Mouse (Mus musculus): ENCODE measurements around the gene Rcbtb2. TPM values are rescaled to one million over a fixed set of nuclear protein-coding genes. Genes with fewer than 3 reads are reported as not detected.

Rcbtb2 gene
- polyA plus RNA-seq, 1 experiment from 2014 or later = 71.4 TPM

DNA sequence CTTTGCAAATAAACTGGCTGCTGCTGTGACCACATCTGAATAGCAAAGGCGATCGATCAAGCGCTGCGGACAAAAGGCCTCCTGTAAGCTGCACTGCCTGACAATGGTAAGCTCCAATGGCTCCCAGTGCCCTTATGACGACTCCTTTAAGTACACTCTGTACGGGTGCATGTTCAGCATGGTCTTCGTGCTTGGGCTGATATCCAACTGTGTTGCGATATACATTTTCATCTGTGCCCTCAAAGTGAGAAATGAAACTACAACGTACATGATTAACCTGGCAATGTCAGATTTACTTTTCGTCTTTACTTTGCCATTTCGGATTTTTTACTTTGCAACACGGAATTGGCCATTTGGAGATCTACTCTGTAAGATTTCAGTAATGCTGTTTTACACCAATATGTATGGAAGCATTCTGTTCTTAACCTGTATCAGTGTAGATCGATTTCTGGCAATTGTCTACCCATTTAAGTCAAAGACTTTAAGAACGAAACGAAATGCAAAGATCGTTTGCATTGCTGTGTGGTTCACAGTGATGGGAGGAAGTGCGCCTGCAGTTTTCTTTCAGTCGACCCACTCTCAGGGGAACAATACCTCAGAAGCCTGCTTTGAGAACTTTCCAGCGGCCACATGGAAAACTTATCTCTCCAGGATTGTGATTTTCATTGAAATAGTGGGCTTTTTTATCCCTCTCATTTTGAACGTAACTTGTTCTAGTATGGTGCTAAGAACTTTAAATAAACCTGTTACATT is 115.8 kb downstream of the Rcbtb2 start:
- peak; percentile 74; the same call in 1 of the 2 replicates for ATAC-seq (replicated peaks; ENCODE audit: insufficient number of reproducible peaks, low FRiP score, low TSS enrichment)
- Histone ChIP-seq H3K36me3 (ENCODE audit: control insufficient read depth, insufficient read depth, low read length) (no peaks in the 10 kb centered on the region), H3K9ac (ENCODE audit: low read depth, low read length) (peak overlapping the region; percentile 82), H3K9me3 (replicated peaks; ENCODE audit: control insufficient read depth, low read length) (no peaks in the 10 kb centered on the region), H3K4me1 (ENCODE audit: control insufficient read depth, insufficient read depth, low read length) (peaks cover 12% of the 10 kb centered on the region), H3K27me3 (ENCODE audit: control insufficient read depth, insufficient read depth, low read length) (no peaks in the 10 kb centered on the region), H3K27ac (ENCODE audit: low read depth, low read length) (peak overlapping the region; percentile 92), H3K4me2 (peak overlapping the region; percentile 64), H3K4me3 (ENCODE audit: low read depth, low read length) (peak overlapping the region; percentile 60)
- under 1% methylated on average over 20 of the region's 20 CpGs for WGBS (ENCODE audit: insufficient replicate concordance)

GRCm38 (mm10) chr14:73239291-73239690 is 116.5 kb downstream of the Rcbtb2 start:
- ATAC-seq (replicated peaks; ENCODE audit: insufficient number of reproducible peaks, low FRiP score, low TSS enrichment) = no peak
- peaks cover 9% of the 10 kb centered on the region for H3K4me1 ChIP-seq (ENCODE audit: control insufficient read depth, insufficient read depth, low read length)
- no peaks in the 10 kb centered on the region for H3K27me3 ChIP-seq (ENCODE audit: control insufficient read depth, insufficient read depth, low read length)
- WGBS (ENCODE audit: insufficient replicate concordance) = under 1% methylated on average over 6 of the region's 6 CpGs
- peak overlapping the region; percentile 64 for H3K4me2 ChIP-seq
- H3K36me3 ChIP-seq (ENCODE audit: control insufficient read depth, insufficient read depth, low read length) = no peaks in the 10 kb centered on the region
- peak overlapping the region; percentile 82 for H3K9ac ChIP-seq (ENCODE audit: low read depth, low read length)
- H3K27ac ChIP-seq (ENCODE audit: low read depth, low read length) = peak overlapping the region; percentile 92
- no peaks in the 10 kb centered on the region for H3K9me3 ChIP-seq (replicated peaks; ENCODE audit: control insufficient read depth, low read length)
- H3K4me3 ChIP-seq (ENCODE audit: low read depth, low read length) = peak overlapping the region; percentile 60

DNA sequence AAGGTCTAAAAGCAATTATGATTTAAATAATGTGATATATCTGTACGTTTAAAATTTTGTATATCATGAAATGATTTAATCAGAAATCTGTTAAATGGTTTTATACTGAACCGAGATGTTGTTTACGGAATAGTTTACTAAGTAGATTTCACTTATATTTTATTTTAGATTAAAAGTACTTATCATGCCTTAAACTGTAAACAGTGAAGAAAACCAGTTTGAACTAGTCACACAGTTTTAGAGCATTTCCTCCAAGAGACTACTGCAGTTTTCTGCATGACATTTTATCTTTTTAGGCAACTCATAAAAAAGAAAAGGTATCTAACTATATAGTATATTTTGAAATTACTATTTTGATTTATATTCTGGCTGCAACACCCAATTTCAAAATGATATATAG is 117.0 kb downstream of the Rcbtb2 start:
- Histone ChIP-seq H3K9me3 (replicated peaks; ENCODE audit: control insufficient read depth, low read length) (no peaks in the 10 kb centered on the region), H3K36me3 (ENCODE audit: control insufficient read depth, insufficient read depth, low read length) (no peaks in the 10 kb centered on the region), H3K27me3 (ENCODE audit: control insufficient read depth, insufficient read depth, low read length) (no peaks in the 10 kb centered on the region), H3K9ac (ENCODE audit: low read depth, low read length) (no peak overlapping the region), H3K4me1 (ENCODE audit: control insufficient read depth, insufficient read depth, low read length) (peaks cover 4% of the 10 kb centered on the region), H3K4me3 (ENCODE audit: low read depth, low read length) (peak overlapping the region; percentile 60), H3K27ac (ENCODE audit: low read depth, low read length) (no peak overlapping the region), H3K4me2 (no peak overlapping the region)
- ATAC-seq (replicated peaks; ENCODE audit: insufficient number of reproducible peaks, low FRiP score, low TSS enrichment) = no peak
- 53% methylated on average over 3 of the region's 3 CpGs for whole genome bisulfite sequencing (ENCODE audit: insufficient replicate concordance)

- Histone ChIP-seq H3K4me1 (ENCODE audit: control insufficient read depth, insufficient read depth, low read length) (no peaks in the 10 kb centered on the region), H3K27ac (ENCODE audit: low read depth, low read length) (no peak overlapping the region), H3K9ac (ENCODE audit: low read depth, low read length) (no peak overlapping the region), H3K4me2 (no peak overlapping the region), H3K27me3 (ENCODE audit: control insufficient read depth, insufficient read depth, low read length) (no peaks in the 10 kb centered on the region), H3K4me3 (ENCODE audit: low read depth, low read length) (no peak overlapping the region), H3K9me3 (replicated peaks; ENCODE audit: control insufficient read depth, low read length) (no peaks in the 10 kb centered on the region), H3K36me3 (ENCODE audit: control insufficient read depth, insufficient read depth, low read length) (no peaks in the 10 kb centered on the region)
- ATAC-seq (replicated peaks; ENCODE audit: insufficient number of reproducible peaks, low FRiP score, low TSS enrichment) = no peak
- 87% methylated on average over 2 of the region's 2 CpGs for WGBS (ENCODE audit: insufficient replicate concordance)
Observed at GRCm38 (mm10) chr14:73244061-73244597, 121.3 kb downstream of the Rcbtb2 start.

DNA sequence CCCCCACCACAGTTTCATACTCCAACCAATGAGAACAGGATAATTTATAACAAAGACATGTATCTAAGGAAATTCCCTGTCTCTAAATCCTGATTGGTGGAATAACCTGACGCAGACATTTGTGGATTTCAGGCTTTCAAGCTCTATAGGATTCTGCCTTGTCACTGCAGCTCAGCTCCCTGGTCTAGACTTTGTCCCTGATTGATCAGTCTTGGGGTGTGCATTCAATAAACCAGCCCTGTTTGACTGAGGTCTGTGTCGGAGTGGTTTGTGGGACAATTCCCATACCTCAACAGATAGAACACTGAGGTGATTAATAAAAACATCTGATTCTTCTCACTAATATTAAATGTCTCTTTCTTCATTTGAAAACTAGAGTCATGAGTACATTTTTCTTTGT is 127.2 kb downstream of the Rcbtb2 start:
- no peak overlapping the region for H3K9ac ChIP-seq (ENCODE audit: low read depth, low read length)
- H3K27me3 ChIP-seq (ENCODE audit: control insufficient read depth, insufficient read depth, low read length) = no peaks in the 10 kb centered on the region
- no peak for ATAC-seq (replicated peaks; ENCODE audit: insufficient number of reproducible peaks, low FRiP score, low TSS enrichment)
- no peak overlapping the region for H3K4me2 ChIP-seq
- WGBS (ENCODE audit: insufficient replicate concordance) = 93% methylated on average over 2 of the region's 2 CpGs
- no peak overlapping the region for H3K27ac ChIP-seq (ENCODE audit: low read depth, low read length)
- H3K4me3 ChIP-seq (ENCODE audit: low read depth, low read length) = no peak overlapping the region
- no peaks in the 10 kb centered on the region for H3K4me1 ChIP-seq (ENCODE audit: control insufficient read depth, insufficient read depth, low read length)
- no peaks in the 10 kb centered on the region for H3K36me3 ChIP-seq (ENCODE audit: control insufficient read depth, insufficient read depth, low read length)
- H3K9me3 ChIP-seq (replicated peaks; ENCODE audit: control insufficient read depth, low read length) = no peaks in the 10 kb centered on the region

- no peak for ATAC-seq (replicated peaks; ENCODE audit: insufficient number of reproducible peaks, low FRiP score, low TSS enrichment)
- 81% methylated on average over 2 of the region's 2 CpGs for WGBS (ENCODE audit: insufficient replicate concordance)
Observed at GRCm38 (mm10) chr14:73252276-73252675, 129.4 kb downstream of the Rcbtb2 start.

DNA sequence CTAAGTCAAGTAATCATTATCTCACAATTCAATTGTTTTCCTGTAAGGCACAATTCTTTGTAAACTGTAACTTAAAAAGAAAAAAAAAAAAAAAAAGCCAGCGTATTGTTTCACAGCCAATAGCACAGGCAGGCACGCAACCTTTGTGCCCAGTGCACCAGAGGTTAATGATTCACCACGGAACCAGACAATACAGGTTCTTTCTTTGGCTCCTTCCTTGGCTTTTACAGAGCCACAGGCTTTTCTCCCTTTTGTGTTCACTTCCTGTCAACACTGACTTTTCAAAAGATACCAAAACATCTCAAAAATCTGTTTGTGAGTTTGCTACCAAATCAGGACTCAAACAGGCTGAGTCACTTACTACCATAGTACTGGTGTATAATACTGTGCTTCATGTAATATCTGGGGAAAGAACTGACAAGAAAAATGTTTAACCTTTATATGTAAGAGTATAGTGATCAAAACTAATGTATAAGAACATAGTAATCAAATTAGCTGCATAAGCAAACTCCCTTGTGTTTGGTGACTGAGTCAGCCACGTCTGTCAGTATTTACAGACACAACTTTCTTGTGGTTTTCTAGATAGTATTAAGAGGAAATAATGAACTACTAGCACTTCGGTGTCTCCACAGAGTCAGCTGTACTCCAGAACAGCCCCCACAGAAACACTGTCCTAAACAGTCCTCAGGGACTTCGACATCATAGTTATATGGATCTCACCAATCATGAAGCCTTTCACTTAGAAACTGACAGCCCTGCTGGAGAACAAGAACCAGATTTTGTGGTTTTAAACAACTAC is 130.8 kb downstream of the Rcbtb2 start:
- no peak overlapping the region for H3K27ac ChIP-seq (ENCODE audit: low read depth, low read length)
- H3K4me1 ChIP-seq (ENCODE audit: control insufficient read depth, insufficient read depth, low read length) = no peaks in the 10 kb centered on the region
- no peak for ATAC-seq (replicated peaks; ENCODE audit: insufficient number of reproducible peaks, low FRiP score, low TSS enrichment)
- no peak overlapping the region for H3K9ac ChIP-seq (ENCODE audit: low read depth, low read length)
- no peak overlapping the region for H3K4me2 ChIP-seq
- no peaks in the 10 kb centered on the region for H3K36me3 ChIP-seq (ENCODE audit: control insufficient read depth, insufficient read depth, low read length)
- no peaks in the 10 kb centered on the region for H3K27me3 ChIP-seq (ENCODE audit: control insufficient read depth, insufficient read depth, low read length)
- no peaks in the 10 kb centered on the region for H3K9me3 ChIP-seq (replicated peaks; ENCODE audit: control insufficient read depth, low read length)
- H3K4me3 ChIP-seq (ENCODE audit: low read depth, low read length) = no peak overlapping the region
- WGBS (ENCODE audit: insufficient replicate concordance) = 58% methylated on average over 6 of the region's 6 CpGs

More at GRCm38 (mm10) chr14:73252276-73252675, 129.4 kb downstream of the Rcbtb2 start:
- Histone ChIP-seq H3K4me2 (no peak overlapping the region), H3K4me3 (ENCODE audit: low read depth, low read length) (no peak overlapping the region), H3K27ac (ENCODE audit: low read depth, low read length) (no peak overlapping the region), H3K9me3 (replicated peaks; ENCODE audit: control insufficient read depth, low read length) (no peaks in the 10 kb centered on the region), H3K9ac (ENCODE audit: low read depth, low read length) (no peak overlapping the region), H3K36me3 (ENCODE audit: control insufficient read depth, insufficient read depth, low read length) (no peaks in the 10 kb centered on the region), H3K27me3 (ENCODE audit: control insufficient read depth, insufficient read depth, low read length) (no peaks in the 10 kb centered on the region), H3K4me1 (ENCODE audit: control insufficient read depth, insufficient read depth, low read length) (no peaks in the 10 kb centered on the region)

- H3K9ac ChIP-seq (ENCODE audit: low read depth, low read length) = no peak overlapping the region
- no peaks in the 10 kb centered on the region for H3K9me3 ChIP-seq (replicated peaks; ENCODE audit: control insufficient read depth, low read length)
- no peaks in the 10 kb centered on the region for H3K36me3 ChIP-seq (ENCODE audit: control insufficient read depth, insufficient read depth, low read length)
- H3K4me1 ChIP-seq (ENCODE audit: control insufficient read depth, insufficient read depth, low read length) = no peaks in the 10 kb centered on the region
- H3K27ac ChIP-seq (ENCODE audit: low read depth, low read length) = no peak overlapping the region
- H3K4me2 ChIP-seq = no peak overlapping the region
- 70% methylated on average over 4 of the region's 4 CpGs for WGBS (ENCODE audit: insufficient replicate concordance)
- no peak for ATAC-seq (replicated peaks; ENCODE audit: insufficient number of reproducible peaks, low FRiP score, low TSS enrichment)
- no peak overlapping the region for H3K4me3 ChIP-seq (ENCODE audit: low read depth, low read length)
- no peaks in the 10 kb centered on the region for H3K27me3 ChIP-seq (ENCODE audit: control insufficient read depth, insufficient read depth, low read length)
Observed at GRCm38 (mm10) chr14:73254412-73254811, 131.6 kb downstream of the Rcbtb2 start.
